Mouse (Mus musculus): ENCODE data around the gene Pcna. TPM values are rescaled to one million over a fixed set of nuclear protein-coding genes. Genes with fewer than 3 reads are reported as not detected.

Gene Pcna
- polyA plus RNA-seq (2015; fragmentation: Illumina TruSeq; extraction: RNeasy Lipid Tissue Mini Kit (QIAGEN cat#74804); ENCODE audit: low read depth, low replicate concordance), result 92.0 TPM

GRCm38 (mm10) chr2:132252542-132253528 lies at the start of gene Pcna:
Pcna (minus strand) TSS chr2:132253314.

DNA sequence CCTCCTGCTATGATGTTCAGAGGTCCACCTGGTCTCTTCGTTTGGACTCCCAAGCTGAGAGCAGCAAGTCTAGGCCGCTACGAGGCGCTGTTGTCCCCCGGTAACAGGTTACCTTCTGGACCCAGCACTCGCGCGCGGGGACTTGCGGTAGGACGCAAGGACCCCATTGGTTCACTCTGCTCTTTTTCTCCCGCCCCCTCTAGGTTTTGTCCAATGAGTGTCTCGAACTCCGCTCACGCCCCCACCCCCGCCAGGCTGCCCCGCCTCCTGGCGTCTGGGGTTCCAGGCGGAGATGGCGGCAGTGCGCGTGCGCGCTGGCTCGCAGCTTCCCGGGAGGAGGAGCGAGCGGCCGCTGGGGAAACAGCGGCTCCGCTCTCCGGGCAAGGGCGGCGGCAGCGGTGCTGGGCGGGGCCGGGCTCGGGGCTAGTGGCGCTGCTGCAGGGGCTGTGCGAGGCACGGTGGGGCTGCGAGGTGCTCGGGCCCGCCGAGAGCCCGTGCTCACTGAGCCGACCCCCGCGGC lies 9.8 kb upstream of the Pcna start, which contains the start of gene Cds2:
TSS of gene Cds2 (plus strand) at position 270 of the 520 bp plus-strand sequence.

GRCm38 (mm10) chr2:132247539-132248313 lies 5.4 kb downstream of the Pcna start, which contains the start of gene Tmem230:
Tmem230 (minus strand) TSS chr2:132247807.

Other genes starting within 250 kb of the Pcna start
- gene Rassf2, start 223.1 kb downstream of the Pcna start, polyA plus RNA-seq (2015; fragmentation: Illumina TruSeq; extraction: RNeasy Lipid Tissue Mini Kit (QIAGEN cat#74804); ENCODE audit: low read depth, low replicate concordance), result 39.9 TPM
- gene Slc23a2, start 108.2 kb downstream of the Pcna start, polyA plus RNA-seq (2015; fragmentation: Illumina TruSeq; extraction: RNeasy Lipid Tissue Mini Kit (QIAGEN cat#74804); ENCODE audit: low read depth, low replicate concordance), result 82.4 TPM
- 42.9 TPM for gene Tmem230, start 5.5 kb downstream of the Pcna start, polyA plus RNA-seq (2015; fragmentation: Illumina TruSeq; extraction: RNeasy Lipid Tissue Mini Kit (QIAGEN cat#74804); ENCODE audit: low read depth, low replicate concordance)
- 159 TPM for gene Cds2, start 9.8 kb upstream of the Pcna start, polyA plus RNA-seq (2015; fragmentation: Illumina TruSeq; extraction: RNeasy Lipid Tissue Mini Kit (QIAGEN cat#74804); ENCODE audit: low read depth, low replicate concordance)
- 1.5 TPM for gene Prokr2, start 132.1 kb upstream of the Pcna start, polyA plus RNA-seq (2015; fragmentation: Illumina TruSeq; extraction: RNeasy Lipid Tissue Mini Kit (QIAGEN cat#74804); ENCODE audit: low read depth, low replicate concordance)